Mouse (Mus musculus) ES-E14 (cell line): ENCODE data around the gene Map2k6.

ENCODE experiments used
- CHD2 ChIP-seq: IDR thresholded peaks from 2 replicates; pipeline ENCODE4 v1.6.1; 2014; ENCODE audit warnings: mild to moderate bottlenecking, low read depth, low read length, inconsistent platforms
- HCFC1 ChIP-seq: IDR thresholded peaks from 2 replicates; pipeline ENCODE4 v1.6.1; 2012; ENCODE audit warnings: low read length, inconsistent platforms, borderline replicate concordance; ENCODE audit not compliant: insufficient read depth
- MAFK ChIP-seq: IDR thresholded peaks from 2 replicates; pipeline ENCODE4 v1.6.1; 2014; ENCODE audit warnings: mild to moderate bottlenecking, low read depth, low read length, inconsistent platforms; ENCODE audit not compliant: insufficient read depth
- ZC3H11A ChIP-seq: IDR thresholded peaks from 2 replicates; pipeline ENCODE4 v1.6.1; 2012; ENCODE audit warnings: low read depth, mild to moderate bottlenecking, inconsistent platforms, low read length, borderline replicate concordance
- ZNF384 ChIP-seq: IDR thresholded peaks from 2 replicates; pipeline ENCODE4 v1.6.1; 2012; ENCODE audit warnings: low read depth, low read length, inconsistent platforms

DNA sequence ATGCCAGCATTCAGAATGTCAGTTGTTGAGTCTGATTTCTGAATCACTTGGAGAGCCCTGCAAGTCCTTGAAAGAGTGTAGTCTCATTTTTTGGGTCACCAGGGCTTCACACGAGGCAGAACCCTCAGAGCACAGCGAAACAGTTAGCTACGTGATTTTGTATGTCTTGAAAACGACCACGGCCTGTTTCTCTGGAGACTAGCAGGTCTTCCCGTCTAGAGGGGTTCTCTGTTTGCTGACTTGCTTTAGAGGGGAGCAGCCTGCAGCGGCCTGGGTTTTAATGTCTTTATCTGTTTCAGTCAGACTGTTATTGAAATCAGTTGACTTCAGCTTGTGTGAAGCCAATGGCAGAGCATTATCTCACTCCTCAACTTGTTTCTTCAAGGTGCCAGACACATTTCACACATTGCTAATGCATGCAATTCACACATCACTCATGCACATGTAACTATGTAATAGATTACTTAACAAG is 58.6 kb downstream of the Map2k6 start:
- no peak for TF ChIP-seq ZC3H11A
- TF ChIP-seq CHD2 = no peak
- TF ChIP-seq ZNF384 = no peak
- no peak for TF ChIP-seq HCFC1
- no peak for TF ChIP-seq MAFK
